Mouse (Mus musculus) midbrain, embryonic 10.5 days (tissue): Measurements from ENCODE around the gene Id2. TPM values are rescaled to one million over a fixed set of nuclear protein-coding genes. Genes with fewer than 3 reads are reported as not detected.

ENCODE experiments used
- DNase-seq: peaks from one replicate; pipeline ENCODE4 v3.0.0-alpha.2; 2017; ENCODE audit warnings: low spot score
- H3K27ac ChIP-seq: fragments of 300-500 bp; sonication (generic); replicated peaks from 2 replicates; pipeline ENCODE4 v1.5.1; 2016; ENCODE audit warnings: mild to moderate bottlenecking
- H3K27me3 ChIP-seq: fragments of 300-500 bp; sonication (generic); 2 replicates; pipeline ENCODE4 v1.6.1; 2016; ENCODE audit warnings: low read depth, mild to moderate bottlenecking; ENCODE audit not compliant: poor library complexity, severe bottlenecking
- H3K36me3 ChIP-seq: fragments of 300-500 bp; sonication (generic); 2 replicates; pipeline ENCODE4 v1.6.1; 2016; ENCODE audit warnings: mild to moderate bottlenecking, moderate library complexity
- H3K4me1 ChIP-seq: fragments of 300-500 bp; sonication (generic); 2 replicates; pipeline ENCODE4 v1.6.1; 2016
- H3K4me3 ChIP-seq: fragments of 300-500 bp; sonication (generic); 2 replicates; pipeline ENCODE4 v1.5.1; 2016; ENCODE audit warnings: mild to moderate bottlenecking, moderate library complexity
- H3K9me3 ChIP-seq: fragments of 300-500 bp; sonication (generic); replicated peaks from 2 replicates; pipeline ENCODE4 v1.6.1; 2016; ENCODE audit warnings: mild to moderate bottlenecking
- WGBS: fragments of 180-500 bp; shearing (Covaris S2); methylation state at CpG from one replicate; pipeline ENCODE4 v1.1.7; 2016; 5-methylcytosine and 5-hydroxymethylcytosine counted together
- polyA plus RNA-seq: library from polyadenylated mRNA; unstranded; fragments of >200 nt; fragmentation: Nextera tagmentation; extraction: Ambion mirVana; gene quantifications from 2 replicates; pipeline ENCODE4 v1.2.1, GENCODE M21; 2016

The Id2 gene
- polyA plus RNA-seq, 1 experiment from 2014 or later, result 332 TPM

- no peaks in the 10 kb centered on the region for H3K9me3 ChIP-seq
- peak; percentile 42 for DNase-seq
- peak overlapping the region; percentile 97 for H3K27ac ChIP-seq
- H3K4me1 ChIP-seq, result peaks cover 54% of the 10 kb centered on the region
- peaks cover 9% of the 10 kb centered on the region; the same call in 1 of the 2 replicates for H3K36me3 ChIP-seq
- under 1% methylated on average over 22 of the region's 22 CpGs for WGBS
- H3K4me3 ChIP-seq, result peak overlapping the region; percentile 83
- H3K27me3 ChIP-seq, result peaks cover 11% of the 10 kb centered on the region
These were observed 2.1 kb downstream of the Id2 start for GRCm38 (mm10) chr12:25094621-25095521.

- Histone ChIP-seq H3K36me3 (peaks cover 9% of the 10 kb centered on the region; the same call in 1 of the 2 replicates), H3K27ac (peak overlapping the region; percentile 76), H3K27me3 (peaks cover 11% of the 10 kb centered on the region), H3K4me3 (peak overlapping the region; percentile 83), H3K9me3 (no peaks in the 10 kb centered on the region), H3K4me1 (peaks cover 38% of the 10 kb centered on the region)
- peak; percentile 40 for DNase-seq
- 16% methylated on average over 11 of the region's 11 CpGs for WGBS
These were observed 3.6 kb downstream of the Id2 start for GRCm38 (mm10) chr12:25093241-25093774.

- H3K27me3 ChIP-seq, result peaks cover 11% of the 10 kb centered on the region
- H3K4me1 ChIP-seq, result peaks cover 33% of the 10 kb centered on the region
- peak; percentile 69 for DNase-seq
- WGBS, result 2% methylated on average over 17 of the region's 17 CpGs
- H3K36me3 ChIP-seq, result peaks cover 9% of the 10 kb centered on the region; the same call in 1 of the 2 replicates
- peak overlapping the region; percentile 76 for H3K27ac ChIP-seq
- no peaks in the 10 kb centered on the region for H3K9me3 ChIP-seq
- H3K4me3 ChIP-seq, result peak overlapping the region; percentile 83
These were observed 4.2 kb downstream of the Id2 start for GRCm38 (mm10) chr12:25092751-25093211.

- Histone ChIP-seq H3K9me3 (no peaks in the 10 kb centered on the region), H3K27ac (peak overlapping the region; percentile 76), H3K4me1 (peaks cover 27% of the 10 kb centered on the region), H3K4me3 (peak overlapping the region; percentile 83), H3K27me3 (peaks cover 11% of the 10 kb centered on the region), H3K36me3 (peaks cover 9% of the 10 kb centered on the region; the same call in 1 of the 2 replicates)
- DNase-seq, result peak; percentile 90
- WGBS, result 9% methylated on average over 25 of the region's 25 CpGs
These were observed 4.8 kb downstream of the Id2 start for GRCm38 (mm10) chr12:25092027-25092704.

- Histone ChIP-seq H3K4me3 (no peak overlapping the region), H3K4me1 (peaks cover 18% of the 10 kb centered on the region), H3K27me3 (peaks cover 11% of the 10 kb centered on the region), H3K36me3 (peaks cover 9% of the 10 kb centered on the region; the same call in 1 of the 2 replicates), H3K27ac (no peak overlapping the region), H3K9me3 (no peaks in the 10 kb centered on the region)
- 83% methylated on average over 1 of the region's 1 CpGs for WGBS
- DNase-seq, result no peak
These were observed 7.5 kb downstream of the Id2 start for GRCm38 (mm10) chr12:25089433-25089832.

DNA sequence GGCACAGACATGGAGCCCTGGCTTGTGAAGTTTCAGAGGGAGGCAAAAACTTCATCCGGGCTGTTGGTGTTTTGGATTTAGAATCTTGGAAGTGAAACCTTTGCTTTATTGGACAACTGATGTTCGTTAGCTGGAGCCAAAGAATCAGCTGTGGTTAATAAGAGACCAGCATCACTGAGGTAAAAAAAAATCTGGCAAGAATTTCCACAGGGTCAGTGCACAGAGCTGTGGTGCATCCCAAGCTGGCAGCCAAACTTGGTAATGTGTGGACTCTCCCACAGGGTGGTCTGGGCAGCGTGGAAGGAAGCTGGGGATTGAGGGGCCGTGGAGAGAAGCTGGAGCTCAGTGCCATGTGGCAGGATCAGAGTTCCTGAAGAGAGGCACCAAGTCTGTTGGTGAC, 10.0 kb downstream of the Id2 start:
- Histone ChIP-seq H3K27me3 (no peaks in the 10 kb centered on the region), H3K36me3 (no peaks in the 10 kb centered on the region), H3K27ac (no peak overlapping the region), H3K4me1 (peaks cover 10% of the 10 kb centered on the region), H3K9me3 (no peaks in the 10 kb centered on the region), H3K4me3 (no peak overlapping the region)
- 71% methylated on average over 4 of the region's 4 CpGs for WGBS
- no peak for DNase-seq

- no peaks in the 10 kb centered on the region for H3K36me3 ChIP-seq
- H3K27ac ChIP-seq, result no peak overlapping the region; the same call in 1 of the 2 replicates
- H3K4me3 ChIP-seq, result no peak overlapping the region
- H3K27me3 ChIP-seq, result no peaks in the 10 kb centered on the region
- 45% methylated on average over 26 of the region's 26 CpGs for WGBS
- DNase-seq, result no peak
- H3K9me3 ChIP-seq, result no peaks in the 10 kb centered on the region
- H3K4me1 ChIP-seq, result peaks cover 10% of the 10 kb centered on the region
These were observed 13.4 kb downstream of the Id2 start for GRCm38 (mm10) chr12:25083260-25084178.

- Histone ChIP-seq H3K36me3 (no peaks in the 10 kb centered on the region), H3K9me3 (no peaks in the 10 kb centered on the region), H3K27me3 (no peaks in the 10 kb centered on the region), H3K4me1 (peaks cover under 1% of the 10 kb centered on the region), H3K4me3 (no peak overlapping the region), H3K27ac (no peak overlapping the region)
- WGBS, result 90% methylated on average over 3 of the region's 3 CpGs
- DNase-seq, result no peak
These were observed 22.6 kb downstream of the Id2 start for GRCm38 (mm10) chr12:25074344-25074743.

- H3K27ac ChIP-seq, result no peak overlapping the region
- H3K27me3 ChIP-seq, result no peaks in the 10 kb centered on the region
- H3K36me3 ChIP-seq, result no peaks in the 10 kb centered on the region
- DNase-seq, result no peak
- 83% methylated on average over 4 of the region's 4 CpGs for WGBS
- peaks cover 4% of the 10 kb centered on the region for H3K4me1 ChIP-seq
- H3K4me3 ChIP-seq, result no peak overlapping the region
- no peaks in the 10 kb centered on the region for H3K9me3 ChIP-seq
These were observed 23.6 kb downstream of the Id2 start for GRCm38 (mm10) chr12:25073374-25073773.

DNA sequence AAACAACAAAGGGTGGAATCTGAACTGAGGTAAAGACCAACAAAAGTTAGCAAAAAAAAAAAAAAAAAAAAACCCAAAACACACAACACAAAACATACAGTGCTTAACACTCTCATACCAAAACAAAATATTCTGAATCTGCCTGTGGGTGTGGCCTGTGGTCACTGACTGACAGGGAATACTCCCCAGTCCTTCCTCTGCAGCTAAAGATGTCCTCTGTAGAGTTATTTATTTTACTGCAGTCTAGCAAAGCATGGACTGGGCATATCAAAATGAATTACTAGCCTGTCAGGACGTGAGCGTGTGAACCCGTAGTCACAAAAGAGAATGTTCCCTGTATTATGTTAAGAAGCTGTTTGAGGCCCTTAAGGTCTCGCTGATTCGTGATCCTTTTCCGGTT, 34.7 kb downstream of the Id2 start:
- H3K9me3 ChIP-seq, result no peaks in the 10 kb centered on the region
- H3K4me1 ChIP-seq, result no peaks in the 10 kb centered on the region
- DNase-seq, result no peak
- H3K4me3 ChIP-seq, result no peak overlapping the region
- 86% methylated on average over 6 of the region's 6 CpGs for WGBS
- no peaks in the 10 kb centered on the region for H3K27me3 ChIP-seq
- H3K27ac ChIP-seq, result no peak overlapping the region
- H3K36me3 ChIP-seq, result peaks cover 15% of the 10 kb centered on the region

DNA sequence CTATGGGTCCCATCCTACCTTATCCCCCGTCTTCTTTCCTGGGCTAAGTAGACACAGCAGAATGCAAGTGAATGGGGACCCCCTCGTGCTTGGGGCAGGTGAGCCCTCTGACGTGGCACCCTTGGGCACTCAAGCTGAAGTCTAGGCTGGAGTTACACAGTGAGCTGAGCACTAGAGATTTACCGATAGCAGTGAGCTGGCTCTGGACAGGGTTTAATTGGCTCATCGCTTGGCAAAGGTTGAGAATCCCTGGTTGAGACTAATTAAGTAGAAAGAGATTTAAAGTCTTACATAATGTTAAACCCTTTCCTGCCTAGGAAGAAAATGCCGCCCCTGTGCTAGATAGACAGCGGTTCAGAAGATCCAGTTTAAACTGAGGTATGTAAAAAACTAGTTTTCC, 36.0 kb downstream of the Id2 start:
- peaks cover 24% of the 10 kb centered on the region for H3K36me3 ChIP-seq
- no peaks in the 10 kb centered on the region for H3K27me3 ChIP-seq
- WGBS, result 84% methylated on average over 7 of the region's 7 CpGs
- H3K4me3 ChIP-seq, result no peak overlapping the region
- H3K27ac ChIP-seq, result no peak overlapping the region
- DNase-seq, result no peak
- no peaks in the 10 kb centered on the region for H3K9me3 ChIP-seq
- no peaks in the 10 kb centered on the region for H3K4me1 ChIP-seq
